Mouse (Mus musculus) lung, embryonic 15.5 days (tissue): Measurements from ENCODE around the gene Scarb1. TPM values are rescaled to one million over a fixed set of nuclear protein-coding genes. Genes with fewer than 3 reads are reported as not detected.

Source experiments
- ATAC-seq: fragments of 200-750 bp; cut with Nextera tagmentation; 2 replicates; pipeline ENCODE4 v1.8.0; 2017; ENCODE audit warnings: moderate number of reproducible peaks, borderline replicate concordance; ENCODE audit not compliant: low FRiP score, low TSS enrichment; ENCODE audit errors: extremely low read depth
- H3K27ac ChIP-seq: fragments of 300-500 bp; sonication (generic); 2 replicates; pipeline ENCODE4 v1.5.1; 2015; ENCODE audit warnings: moderate library complexity, mild to moderate bottlenecking, inconsistent platforms
- H3K27me3 ChIP-seq: fragments of 300-500 bp; sonication (generic); 2 replicates; pipeline ENCODE4 v1.6.1; 2015; ENCODE audit warnings: inconsistent platforms
- H3K36me3 ChIP-seq: fragments of 300-500 bp; sonication (generic); 2 replicates; pipeline ENCODE4 v1.6.1; 2015; ENCODE audit warnings: inconsistent platforms
- H3K4me1 ChIP-seq: fragments of 300-500 bp; sonication (generic); 2 replicates; pipeline ENCODE4 v1.6.1; 2015; ENCODE audit warnings: inconsistent platforms
- H3K4me2 ChIP-seq: fragments of 300-500 bp; sonication (generic); 2 replicates; pipeline ENCODE4 v1.6.1; 2015; ENCODE audit warnings: inconsistent platforms, mild to moderate bottlenecking, moderate library complexity
- H3K4me3 ChIP-seq: fragments of 300-500 bp; sonication (generic); 2 replicates; pipeline ENCODE4 v1.5.1; 2015; ENCODE audit warnings: mild to moderate bottlenecking, inconsistent platforms
- H3K9ac ChIP-seq: fragments of 300-500 bp; sonication (generic); 2 replicates; pipeline ENCODE4 v1.6.1; 2015; ENCODE audit warnings: inconsistent platforms
- H3K9me3 ChIP-seq: fragments of 300-500 bp; sonication (generic); 2 replicates; pipeline ENCODE4 v1.6.1; 2016; ENCODE audit warnings: inconsistent platforms
- WGBS: fragments of 180-500 bp; shearing (Covaris S2); methylation state at CpG from one replicate; pipeline ENCODE4 v1.1.7; 2015; 5-methylcytosine and 5-hydroxymethylcytosine counted together
- polyA plus RNA-seq: library from polyadenylated mRNA; unstranded; fragments of >200 nt; fragmentation: Nextera tagmentation; extraction: Ambion mirVana; gene quantifications from 2 replicates; pipeline ENCODE4 v1.2.1, GENCODE M21; 2015

The Scarb1 gene
- polyA plus RNA-seq, 1 experiment from 2014 or later: 65.6 TPM

- no peak for ATAC-seq
- WGBS: 85% methylated on average over 10 of the region's 10 CpGs
- Histone ChIP-seq H3K4me3 (no peak overlapping the region), H3K4me1 (no peaks in the 10 kb centered on the region), H3K27me3 (no peaks in the 10 kb centered on the region), H3K9ac (no peak overlapping the region), H3K4me2 (no peak overlapping the region), H3K27ac (no peak overlapping the region), H3K9me3 (no peaks in the 10 kb centered on the region), H3K36me3 (peaks cover 29% of the 10 kb centered on the region)
Observed at GRCm38 (mm10) chr5:125291387-125291786, 49.5 kb downstream of the Scarb1 start.

GRCm38 (mm10) chr5:125287053-125287655, 53.7 kb downstream of the Scarb1 start:
- ATAC-seq: no peak
- Histone ChIP-seq H3K9me3 (no peaks in the 10 kb centered on the region), H3K36me3 (peaks cover 11% of the 10 kb centered on the region; the same call in 1 of the 2 replicates), H3K9ac (no peak overlapping the region), H3K4me1 (peaks cover 16% of the 10 kb centered on the region), H3K27ac (no peak overlapping the region), H3K4me2 (no peak overlapping the region), H3K4me3 (no peak overlapping the region), H3K27me3 (no peaks in the 10 kb centered on the region)
- WGBS: 86% methylated on average over 9 of the region's 9 CpGs

GRCm38 (mm10) chr5:125286090-125286489, 54.8 kb downstream of the Scarb1 start:
- peaks cover 16% of the 10 kb centered on the region for H3K4me1 ChIP-seq
- 83% methylated on average over 11 of the region's 11 CpGs for WGBS
- peaks cover 10% of the 10 kb centered on the region; the same call in 1 of the 2 replicates for H3K36me3 ChIP-seq
- H3K4me2 ChIP-seq: no peak overlapping the region
- H3K27me3 ChIP-seq: no peaks in the 10 kb centered on the region
- no peak for ATAC-seq
- no peak overlapping the region for H3K9ac ChIP-seq
- H3K9me3 ChIP-seq: no peaks in the 10 kb centered on the region
- no peak overlapping the region for H3K4me3 ChIP-seq
- H3K27ac ChIP-seq: no peak overlapping the region

GRCm38 (mm10) chr5:125283748-125284640, 56.9 kb downstream of the Scarb1 start:
- Histone ChIP-seq H3K9me3 (no peaks in the 10 kb centered on the region), H3K4me1 (peaks cover 16% of the 10 kb centered on the region), H3K4me3 (peak overlapping the region; percentile 45), H3K27ac (peak overlapping the region; percentile 66), H3K27me3 (no peaks in the 10 kb centered on the region), H3K36me3 (peaks cover 10% of the 10 kb centered on the region; the same call in 1 of the 2 replicates), H3K4me2 (peak overlapping the region; percentile 75), H3K9ac (0 out of 2 replicates have a peak overlapping the region, but pooled peaks have one; percentile 31)
- ATAC-seq: peak; percentile 86
- WGBS: 14% methylated on average over 35 of the region's 35 CpGs

- Histone ChIP-seq H3K27ac (no peak overlapping the region), H3K9me3 (no peaks in the 10 kb centered on the region), H3K4me1 (peaks cover 11% of the 10 kb centered on the region), H3K36me3 (no peaks in the 10 kb centered on the region), H3K27me3 (no peaks in the 10 kb centered on the region), H3K4me2 (no peak overlapping the region), H3K9ac (no peak overlapping the region), H3K4me3 (no peak overlapping the region)
- no peak for ATAC-seq
- WGBS: 61% methylated on average over 7 of the region's 7 CpGs
Observed at GRCm38 (mm10) chr5:125279216-125279615, 61.7 kb downstream of the Scarb1 start.

GRCm38 (mm10) chr5:125278314-125278713, 62.6 kb downstream of the Scarb1 start:
- no peak for ATAC-seq
- H3K4me3 ChIP-seq: no peak overlapping the region
- no peak overlapping the region for H3K9ac ChIP-seq
- no peak overlapping the region for H3K27ac ChIP-seq
- no peaks in the 10 kb centered on the region for H3K9me3 ChIP-seq
- H3K36me3 ChIP-seq: no peaks in the 10 kb centered on the region
- WGBS: 22% methylated on average over 6 of the region's 6 CpGs
- H3K4me2 ChIP-seq: no peak overlapping the region
- no peaks in the 10 kb centered on the region for H3K27me3 ChIP-seq
- H3K4me1 ChIP-seq: peaks cover 9% of the 10 kb centered on the region

GRCm38 (mm10) chr5:125277313-125277712, 63.6 kb downstream of the Scarb1 start:
- H3K9ac ChIP-seq: no peak overlapping the region
- H3K4me1 ChIP-seq: peaks cover 7% of the 10 kb centered on the region
- H3K27ac ChIP-seq: no peak overlapping the region
- H3K4me2 ChIP-seq: no peak overlapping the region
- H3K9me3 ChIP-seq: no peaks in the 10 kb centered on the region
- WGBS: 81% methylated on average over 6 of the region's 6 CpGs
- no peak for ATAC-seq
- no peaks in the 10 kb centered on the region for H3K27me3 ChIP-seq
- H3K36me3 ChIP-seq: no peaks in the 10 kb centered on the region
- H3K4me3 ChIP-seq: no peak overlapping the region

GRCm38 (mm10) chr5:125276765-125277164, 64.1 kb downstream of the Scarb1 start:
- Histone ChIP-seq H3K27me3 (no peaks in the 10 kb centered on the region), H3K4me2 (no peak overlapping the region), H3K4me3 (no peak overlapping the region), H3K27ac (no peak overlapping the region), H3K4me1 (peaks cover 7% of the 10 kb centered on the region), H3K9ac (no peak overlapping the region), H3K36me3 (no peaks in the 10 kb centered on the region), H3K9me3 (no peaks in the 10 kb centered on the region)
- WGBS: 91% methylated on average over 4 of the region's 4 CpGs
- ATAC-seq: no peak

- Histone ChIP-seq H3K4me3 (no peak overlapping the region), H3K9ac (no peak overlapping the region), H3K4me2 (no peak overlapping the region), H3K4me1 (peaks cover 13% of the 10 kb centered on the region), H3K27me3 (no peaks in the 10 kb centered on the region), H3K36me3 (no peaks in the 10 kb centered on the region), H3K9me3 (no peaks in the 10 kb centered on the region), H3K27ac (no peak overlapping the region)
- WGBS: 63% methylated on average over 8 of the region's 8 CpGs
- no peak for ATAC-seq
Observed at GRCm38 (mm10) chr5:125275315-125275714, 65.6 kb downstream of the Scarb1 start.

- Histone ChIP-seq H3K9me3 (no peaks in the 10 kb centered on the region), H3K4me3 (no peak overlapping the region), H3K36me3 (no peaks in the 10 kb centered on the region), H3K27ac (no peak overlapping the region), H3K27me3 (no peaks in the 10 kb centered on the region), H3K4me1 (peaks cover 13% of the 10 kb centered on the region), H3K4me2 (no peak overlapping the region), H3K9ac (no peak overlapping the region)
- ATAC-seq: no peak
- 81% methylated on average over 3 of the region's 3 CpGs for WGBS
Observed at GRCm38 (mm10) chr5:125274773-125275172, 66.1 kb downstream of the Scarb1 start.

GRCm38 (mm10) chr5:125274182-125274581, 66.7 kb downstream of the Scarb1 start:
- peaks cover 13% of the 10 kb centered on the region for H3K4me1 ChIP-seq
- H3K9ac ChIP-seq: no peak overlapping the region
- 77% methylated on average over 2 of the region's 2 CpGs for WGBS
- H3K4me2 ChIP-seq: no peak overlapping the region; the same call in 1 of the 2 replicates
- H3K4me3 ChIP-seq: no peak overlapping the region
- no peaks in the 10 kb centered on the region for H3K36me3 ChIP-seq
- no peaks in the 10 kb centered on the region for H3K9me3 ChIP-seq
- no peak for ATAC-seq
- no peak overlapping the region for H3K27ac ChIP-seq
- no peaks in the 10 kb centered on the region for H3K27me3 ChIP-seq

- 19% methylated on average over 8 of the region's 8 CpGs for WGBS
- no peak overlapping the region for H3K27ac ChIP-seq
- no peaks in the 10 kb centered on the region for H3K9me3 ChIP-seq
- no peak overlapping the region for H3K4me3 ChIP-seq
- H3K27me3 ChIP-seq: no peaks in the 10 kb centered on the region
- peak overlapping the region; percentile 19; the same call in 1 of the 2 replicates for H3K4me2 ChIP-seq
- H3K4me1 ChIP-seq: peaks cover 13% of the 10 kb centered on the region
- ATAC-seq: peak; percentile 65
- H3K9ac ChIP-seq: no peak overlapping the region
- no peaks in the 10 kb centered on the region for H3K36me3 ChIP-seq
Observed at GRCm38 (mm10) chr5:125273666-125274109, 67.2 kb downstream of the Scarb1 start.
